Mouse (Mus musculus) midbrain, embryonic 10.5 days (tissue): ENCODE measurements around the gene Trim2. TPM values are rescaled to one million over a fixed set of nuclear protein-coding genes. Genes with fewer than 3 reads are reported as not detected.

Source experiments
- DNase-seq: peaks from one replicate; pipeline ENCODE4 v3.0.0-alpha.2; 2017; ENCODE audit warnings: low spot score
- H3K27ac ChIP-seq: fragments of 300-500 bp; sonication (generic); replicated peaks from 2 replicates; pipeline ENCODE4 v1.5.1; 2016; ENCODE audit warnings: mild to moderate bottlenecking
- H3K27me3 ChIP-seq: fragments of 300-500 bp; sonication (generic); 2 replicates; pipeline ENCODE4 v1.6.1; 2016; ENCODE audit warnings: low read depth, mild to moderate bottlenecking; ENCODE audit not compliant: poor library complexity, severe bottlenecking
- H3K36me3 ChIP-seq: fragments of 300-500 bp; sonication (generic); 2 replicates; pipeline ENCODE4 v1.6.1; 2016; ENCODE audit warnings: mild to moderate bottlenecking, moderate library complexity
- H3K4me1 ChIP-seq: fragments of 300-500 bp; sonication (generic); 2 replicates; pipeline ENCODE4 v1.6.1; 2016
- H3K4me3 ChIP-seq: fragments of 300-500 bp; sonication (generic); 2 replicates; pipeline ENCODE4 v1.5.1; 2016; ENCODE audit warnings: mild to moderate bottlenecking, moderate library complexity
- H3K9me3 ChIP-seq: fragments of 300-500 bp; sonication (generic); replicated peaks from 2 replicates; pipeline ENCODE4 v1.6.1; 2016; ENCODE audit warnings: mild to moderate bottlenecking
- WGBS: fragments of 180-500 bp; shearing (Covaris S2); methylation state at CpG from one replicate; pipeline ENCODE4 v1.1.7; 2016; 5-methylcytosine and 5-hydroxymethylcytosine counted together
- polyA plus RNA-seq: library from polyadenylated mRNA; unstranded; fragments of >200 nt; fragmentation: Nextera tagmentation; extraction: Ambion mirVana; gene quantifications from 2 replicates; pipeline ENCODE4 v1.2.1, GENCODE M21; 2016

Gene Trim2
- polyA plus RNA-seq, 1 experiment from 2014 or later = 81.7 TPM

- peaks cover 15% of the 10 kb centered on the region for H3K36me3 ChIP-seq
- 0 out of 2 replicates have a peak, but pooled peaks cover 3% of the 10 kb centered on the region for H3K27me3 ChIP-seq
- peaks cover 31% of the 10 kb centered on the region for H3K4me1 ChIP-seq
- no peak overlapping the region for H3K27ac ChIP-seq
- no peaks in the 10 kb centered on the region for H3K9me3 ChIP-seq
- 63% methylated on average over 2 of the region's 2 CpGs for WGBS
- H3K4me3 ChIP-seq = no peak overlapping the region
- DNase-seq = no peak
These were observed 10.0 kb downstream of the Trim2 start for GRCm38 (mm10) chr3:84296676-84297075.

GRCm38 (mm10) chr3:84294734-84295133 is 11.9 kb downstream of the Trim2 start:
- Histone ChIP-seq H3K4me3 (no peak overlapping the region), H3K27ac (0 out of 2 replicates have a peak overlapping the region, but pooled peaks have one; percentile 18), H3K9me3 (no peaks in the 10 kb centered on the region), H3K27me3 (no peaks in the 10 kb centered on the region), H3K36me3 (peaks cover 14% of the 10 kb centered on the region), H3K4me1 (peaks cover 27% of the 10 kb centered on the region)
- no peak for DNase-seq
- WGBS = 63% methylated on average over 9 of the region's 9 CpGs

GRCm38 (mm10) chr3:84293666-84294595 is 12.7 kb downstream of the Trim2 start:
- no peak for DNase-seq
- H3K4me3 ChIP-seq = no peak overlapping the region
- WGBS = 88% methylated on average over 13 of the region's 13 CpGs
- H3K9me3 ChIP-seq = no peaks in the 10 kb centered on the region
- no peaks in the 10 kb centered on the region for H3K27me3 ChIP-seq
- H3K4me1 ChIP-seq = peaks cover 27% of the 10 kb centered on the region
- peak overlapping the region; percentile 52 for H3K27ac ChIP-seq
- peaks cover 14% of the 10 kb centered on the region for H3K36me3 ChIP-seq

GRCm38 (mm10) chr3:84292238-84292637 is 14.4 kb downstream of the Trim2 start:
- H3K27ac ChIP-seq = no peak overlapping the region
- no peak for DNase-seq
- no peaks in the 10 kb centered on the region for H3K27me3 ChIP-seq
- no peak overlapping the region for H3K4me3 ChIP-seq
- peaks cover 27% of the 10 kb centered on the region for H3K4me1 ChIP-seq
- H3K36me3 ChIP-seq = peaks cover 14% of the 10 kb centered on the region
- H3K9me3 ChIP-seq = no peaks in the 10 kb centered on the region
- 86% methylated on average over 5 of the region's 5 CpGs for WGBS

GRCm38 (mm10) chr3:84288931-84289330 is 17.7 kb downstream of the Trim2 start:
- no peak for DNase-seq
- H3K27ac ChIP-seq = no peak overlapping the region
- peaks cover 24% of the 10 kb centered on the region for H3K4me1 ChIP-seq
- no peaks in the 10 kb centered on the region for H3K27me3 ChIP-seq
- H3K9me3 ChIP-seq = no peaks in the 10 kb centered on the region
- H3K4me3 ChIP-seq = no peak overlapping the region
- 80% methylated on average over 4 of the region's 4 CpGs for WGBS
- peaks cover 14% of the 10 kb centered on the region for H3K36me3 ChIP-seq

DNA sequence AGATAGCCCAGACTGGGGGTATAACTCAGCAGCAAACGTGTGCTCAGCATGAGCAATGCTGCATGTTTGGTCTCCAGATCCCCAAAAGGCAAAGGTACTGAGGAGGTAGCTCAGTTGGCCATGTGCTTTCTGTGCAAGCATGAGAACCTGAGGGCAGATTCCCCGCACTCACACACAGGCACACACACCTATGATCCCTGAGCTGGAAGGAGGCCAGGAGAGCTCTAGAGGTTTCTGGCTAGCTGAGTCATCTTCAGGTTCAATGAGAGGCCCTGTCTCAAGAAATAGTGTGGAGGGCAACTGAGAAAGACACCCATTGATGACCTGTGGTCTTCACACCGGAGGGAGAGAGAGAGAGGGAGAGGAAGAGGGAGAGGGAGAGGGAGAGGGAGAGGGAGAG is 19.4 kb downstream of the Trim2 start:
- H3K4me3 ChIP-seq = no peak overlapping the region
- peaks cover 14% of the 10 kb centered on the region for H3K36me3 ChIP-seq
- H3K27me3 ChIP-seq = no peaks in the 10 kb centered on the region
- WGBS = 83% methylated on average over 2 of the region's 3 CpGs
- H3K4me1 ChIP-seq = peaks cover 23% of the 10 kb centered on the region
- DNase-seq = no peak
- no peaks in the 10 kb centered on the region for H3K9me3 ChIP-seq
- no peak overlapping the region for H3K27ac ChIP-seq

DNA sequence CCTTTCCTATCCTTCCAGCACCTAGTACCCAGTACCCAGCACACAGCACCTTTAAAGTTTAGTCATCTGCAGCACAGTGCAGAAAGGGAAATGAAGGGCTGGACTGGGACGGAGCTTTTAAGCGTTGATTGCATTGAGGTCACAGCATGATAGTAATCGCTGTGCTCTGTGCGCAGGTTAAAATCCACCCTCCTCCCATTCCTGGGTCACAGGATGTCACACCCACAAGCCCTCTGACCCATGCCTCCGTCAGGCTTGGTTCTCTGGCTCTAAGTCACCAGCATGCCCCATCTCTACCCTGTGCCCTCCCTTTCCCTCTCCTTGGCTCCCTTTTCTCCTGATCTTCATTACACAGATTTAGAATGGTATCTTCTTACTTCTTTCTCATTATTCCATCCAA is 20.4 kb downstream of the Trim2 start:
- 71% methylated on average over 5 of the region's 5 CpGs for WGBS
- no peak overlapping the region for H3K27ac ChIP-seq
- DNase-seq = no peak
- peaks cover 14% of the 10 kb centered on the region for H3K36me3 ChIP-seq
- H3K4me1 ChIP-seq = peaks cover 31% of the 10 kb centered on the region
- H3K4me3 ChIP-seq = no peak overlapping the region
- H3K9me3 ChIP-seq = no peaks in the 10 kb centered on the region
- no peaks in the 10 kb centered on the region for H3K27me3 ChIP-seq

- H3K9me3 ChIP-seq = no peaks in the 10 kb centered on the region
- no peaks in the 10 kb centered on the region for H3K27me3 ChIP-seq
- no peak overlapping the region for H3K4me3 ChIP-seq
- no peak for DNase-seq
- no peak overlapping the region for H3K27ac ChIP-seq
- peaks cover 11% of the 10 kb centered on the region for H3K36me3 ChIP-seq
- peaks cover 39% of the 10 kb centered on the region for H3K4me1 ChIP-seq
- 82% methylated on average over 3 of the region's 3 CpGs for WGBS
These were observed 21.9 kb downstream of the Trim2 start for GRCm38 (mm10) chr3:84284796-84285195.

DNA sequence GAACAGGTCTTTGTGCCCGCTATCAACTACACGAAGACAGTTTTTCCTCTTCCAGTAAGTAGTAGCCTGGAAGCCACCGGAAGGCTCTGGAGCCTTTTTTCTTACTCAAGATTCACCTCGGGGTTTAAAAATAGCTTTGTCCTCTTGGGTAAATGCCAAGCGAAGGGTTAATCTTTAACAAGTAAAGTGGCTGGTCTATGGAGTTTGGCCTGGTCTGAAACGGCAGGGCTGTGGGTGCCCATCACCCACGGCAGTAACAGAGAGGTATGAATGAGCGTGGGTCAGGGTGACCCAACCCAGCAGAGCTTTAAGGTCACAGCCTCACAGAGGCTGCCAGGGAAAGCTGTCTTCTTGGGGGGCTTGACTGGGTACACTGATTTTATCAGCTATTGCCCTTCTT is 23.2 kb downstream of the Trim2 start:
- no peak overlapping the region for H3K27ac ChIP-seq
- peaks cover 39% of the 10 kb centered on the region for H3K4me1 ChIP-seq
- H3K27me3 ChIP-seq = no peaks in the 10 kb centered on the region
- DNase-seq = no peak
- no peaks in the 10 kb centered on the region for H3K9me3 ChIP-seq
- 0 out of 2 replicates have a peak, but pooled peaks cover 4% of the 10 kb centered on the region for H3K36me3 ChIP-seq
- WGBS = 86% methylated on average over 8 of the region's 8 CpGs
- no peak overlapping the region for H3K4me3 ChIP-seq

DNA sequence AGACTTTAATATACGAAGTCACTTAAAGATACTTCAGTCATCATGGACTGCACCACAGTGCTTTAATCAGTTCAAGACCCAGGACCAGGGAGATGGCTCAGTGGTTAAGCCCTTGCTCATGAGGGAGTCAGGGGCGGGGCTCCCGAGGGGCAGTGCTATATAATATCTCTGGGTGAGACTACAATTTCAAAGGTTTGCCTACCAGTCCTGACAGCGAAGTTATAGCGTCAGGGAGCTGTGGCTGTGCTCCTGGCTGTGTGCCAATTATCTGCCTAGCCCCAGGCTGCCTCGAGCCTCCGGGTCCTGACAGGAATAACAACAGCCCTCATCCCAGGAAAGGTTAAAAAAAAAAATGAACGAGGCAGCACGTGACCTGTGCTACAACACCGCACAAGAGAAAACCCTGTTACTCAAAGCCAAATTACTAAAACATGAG is 24.7 kb downstream of the Trim2 start:
- Histone ChIP-seq H3K36me3 (peaks cover 10% of the 10 kb centered on the region; the same call in 1 of the 2 replicates), H3K4me1 (peaks cover 39% of the 10 kb centered on the region), H3K27me3 (no peaks in the 10 kb centered on the region), H3K27ac (no peak overlapping the region), H3K9me3 (no peaks in the 10 kb centered on the region), H3K4me3 (no peak overlapping the region)
- 76% methylated on average over 10 of the region's 10 CpGs for WGBS
- no peak for DNase-seq

DNA sequence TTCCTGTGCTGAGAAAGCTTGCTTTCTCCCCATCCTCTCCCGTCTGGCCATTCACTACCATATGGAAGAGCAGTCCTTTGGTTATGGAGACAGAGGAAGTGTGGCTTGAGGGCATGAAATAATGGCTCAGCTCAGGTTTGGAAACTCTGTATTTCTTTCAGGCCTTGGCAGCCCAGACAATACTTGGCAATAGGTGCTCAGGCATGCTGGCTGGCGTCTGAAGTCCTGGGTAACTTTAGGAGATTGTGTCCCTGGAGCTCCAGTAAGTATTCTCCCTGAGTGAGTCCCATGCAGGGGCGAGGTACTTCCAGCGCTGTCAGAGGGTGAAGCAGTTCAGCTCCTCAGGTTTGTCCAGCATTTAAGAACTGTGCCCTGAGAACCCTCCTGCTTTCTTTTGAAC is 27.9 kb downstream of the Trim2 start:
- Histone ChIP-seq H3K27ac (no peak overlapping the region), H3K4me1 (peaks cover 20% of the 10 kb centered on the region), H3K9me3 (no peaks in the 10 kb centered on the region), H3K36me3 (peaks cover 32% of the 10 kb centered on the region), H3K27me3 (no peaks in the 10 kb centered on the region), H3K4me3 (no peak overlapping the region)
- DNase-seq = no peak
- 87% methylated on average over 4 of the region's 4 CpGs for WGBS

- H3K4me3 ChIP-seq = no peak overlapping the region
- H3K27me3 ChIP-seq = no peaks in the 10 kb centered on the region
- 90% methylated on average over 4 of the region's 4 CpGs for WGBS
- H3K36me3 ChIP-seq = peaks cover 32% of the 10 kb centered on the region
- peaks cover 34% of the 10 kb centered on the region for H3K4me1 ChIP-seq
- DNase-seq = no peak
- no peak overlapping the region for H3K27ac ChIP-seq
- H3K9me3 ChIP-seq = no peaks in the 10 kb centered on the region
These were observed 31.6 kb downstream of the Trim2 start for GRCm38 (mm10) chr3:84275124-84275523.

- DNase-seq = no peak
- Histone ChIP-seq H3K4me3 (no peak overlapping the region), H3K36me3 (peaks cover 25% of the 10 kb centered on the region), H3K9me3 (no peaks in the 10 kb centered on the region), H3K4me1 (peaks cover 52% of the 10 kb centered on the region), H3K27me3 (peaks cover 11% of the 10 kb centered on the region), H3K27ac (peak overlapping the region; percentile 73; the same call in 1 of the 2 replicates)
- 64% methylated on average over 10 of the region's 10 CpGs for WGBS
These were observed 34.2 kb downstream of the Trim2 start for GRCm38 (mm10) chr3:84272293-84273015.
